Comparison of ENCODE assay signal across 9 mouse cellular contexts in genomic region chr11:43412771-43413451, GRCm38 (mm10). TPM values are rescaled to one million over a fixed set of nuclear protein-coding genes. Genes with fewer than 3 reads are reported as not detected.
A peak's percentile ranks its signal among the peaks of the same experiment; 100 is the strongest.
DNase-seq lines count a peak whose midpoint lies in the region; ATAC-seq and TF ChIP-seq lines count a peak whose summit lies in the region.
"Had no signal": no experiment of that assay in that cellular context is flagged by ENCODE, and none has a peak within 500 bp of the region (broad histone marks: within the 10 kb centered on the region; RNA-seq: fewer than 3 reads in every experiment).

No protein-coding gene starts in this region.

- no peak overlapping the region for H3K4me2 ChIP-seq in heart, embryonic 11.5 days
- no peak overlapping the region for H3K4me2 ChIP-seq in forebrain, postnatal 0 days (ENCODE audit: low read depth)
- no peak overlapping the region; the same call in 1 of the 2 replicates for H3K4me2 ChIP-seq in hindbrain, embryonic 16.5 days (ENCODE audit: low read length)
- H3K4me2 ChIP-seq in midbrain, embryonic 14.5 days (ENCODE audit: low read length): no peak overlapping the region
- H3K4me2 ChIP-seq: stomach, embryonic 15.5 days had no signal

- no peak for TF ChIP-seq POLR2A in heart, adult 2 months (IDR thresholded peaks at IDR 0.05; ENCODE audit: insufficient read depth, low read depth, low read length)
- TF ChIP-seq POLR2A in small intestine, adult 2 months (IDR thresholded peaks at IDR 0.05; ENCODE audit: low read depth, low read length): no peak

- TF ChIP-seq CTCF in heart, adult 2 months (IDR thresholded peaks at IDR 0.05): peak; percentile 96; the same call in 1 of the 2 replicates
- TF ChIP-seq CTCF in forebrain, postnatal 0 days (IDR thresholded peaks at IDR 0.05; ENCODE audit: low read depth): peak; percentile 95
- TF ChIP-seq CTCF in small intestine, adult 2 months (IDR thresholded peaks at IDR 0.05; ENCODE audit: extremely low read depth, insufficient read length, insufficient replicate concordance, low read depth, low read length): peak; percentile 59; the same call in 1 of the 2 replicates

- no peaks in the 10 kb centered on the region for H3K9me3 ChIP-seq in heart, embryonic 11.5 days (replicated peaks; ENCODE audit: control insufficient read depth, low read length)
- no peaks in the 10 kb centered on the region for H3K9me3 ChIP-seq in forebrain, postnatal 0 days (ENCODE audit: low read length)
- H3K9me3 ChIP-seq in hindbrain, embryonic 16.5 days (ENCODE audit: control insufficient read depth, low read length): no peaks in the 10 kb centered on the region
- H3K9me3 ChIP-seq in midbrain, embryonic 14.5 days (ENCODE audit: control insufficient read depth, low read length): no peaks in the 10 kb centered on the region
- H3K9me3 ChIP-seq: stomach, embryonic 15.5 days had no signal

- intact Hi-C loops in heart, adult 2 months (cut with DNase I): loop anchor here (5.0 kb wide), 1 partner anchor 66 kb away; no protein-coding TSS in a partner anchor
- intact Hi-C loops in left cerebral cortex, postnatal 14 days (cut with DNase I): no loop called here

- no peaks in the 10 kb centered on the region for H3K36me3 ChIP-seq in heart, adult 2 months (ENCODE audit: control insufficient read depth, insufficient read depth, low read length)
- H3K36me3 ChIP-seq in heart, embryonic 11.5 days (ENCODE audit: control insufficient read depth, insufficient read depth, low read length): no peaks in the 10 kb centered on the region
- no peaks in the 10 kb centered on the region for H3K36me3 ChIP-seq in forebrain, postnatal 0 days (ENCODE audit: insufficient read depth)
- no peaks in the 10 kb centered on the region for H3K36me3 ChIP-seq in hindbrain, embryonic 16.5 days (ENCODE audit: control insufficient read depth, insufficient read depth, low read length)
- no peaks in the 10 kb centered on the region for H3K36me3 ChIP-seq in midbrain, embryonic 14.5 days (ENCODE audit: control insufficient read depth, insufficient read depth, low read length)
- H3K36me3 ChIP-seq in small intestine, adult 2 months (ENCODE audit: control insufficient read depth, insufficient read depth, low read length): no peaks in the 10 kb centered on the region
- H3K36me3 ChIP-seq: stomach, embryonic 15.5 days had no signal

- ATAC-seq in heart, embryonic 11.5 days (replicated peaks; ENCODE audit: insufficient number of reproducible peaks, low FRiP score, low TSS enrichment): no peak
- peak; percentile 82 for ATAC-seq in forebrain, postnatal 0 days
- peak; percentile 83; the same call in 1 of the 2 replicates for ATAC-seq in hindbrain, embryonic 16.5 days
- no peak for ATAC-seq in midbrain, embryonic 14.5 days (ENCODE audit: low FRiP score, low TSS enrichment)

- no peak overlapping the region for H3K4me3 ChIP-seq in heart, adult 2 months
- no peak overlapping the region for H3K4me3 ChIP-seq in heart, embryonic 11.5 days (ENCODE audit: low read depth, low read length)
- no peak overlapping the region for H3K4me3 ChIP-seq in forebrain, postnatal 0 days (ENCODE audit: low read depth, low read length)
- H3K4me3 ChIP-seq in hindbrain, embryonic 16.5 days (ENCODE audit: low read length): no peak overlapping the region
- H3K4me3 ChIP-seq in midbrain, embryonic 14.5 days (replicated peaks; ENCODE audit: low read depth, low read length): no peak overlapping the region
- H3K4me3 ChIP-seq in small intestine, adult 2 months (ENCODE audit: low read depth, low read length): no peak overlapping the region
- H3K4me3 ChIP-seq: stomach, embryonic 15.5 days had no signal

- peak; percentile 59 to 72 for DNase-seq in heart, adult 2 months
- peak; percentile 64 for DNase-seq in cerebellum, adult 11 months
- DNase-seq in forebrain, postnatal 0 days: peak; percentile 90
- peak; percentile 91 to 93 for DNase-seq in left cerebral cortex, postnatal 14 days (ENCODE audit: low spot score in 2 of 2)
- DNase-seq in midbrain, embryonic 14.5 days: peak; percentile 90

- no peak overlapping the region for H3K27ac ChIP-seq in heart, adult 2 months
- no peak overlapping the region for H3K27ac ChIP-seq in heart, embryonic 11.5 days (ENCODE audit: low read depth, low read length)
- no peak overlapping the region for H3K27ac ChIP-seq in forebrain, postnatal 0 days (ENCODE audit: low read depth, low read length)
- no peak overlapping the region for H3K27ac ChIP-seq in hindbrain, embryonic 16.5 days (ENCODE audit: low read depth, low read length)
- no peak overlapping the region for H3K27ac ChIP-seq in midbrain, embryonic 14.5 days (replicated peaks; ENCODE audit: low read depth, low read length)
- H3K27ac ChIP-seq in small intestine, adult 2 months (ENCODE audit: insufficient read depth, low read depth, low read length): no peak overlapping the region
- H3K27ac ChIP-seq: stomach, embryonic 15.5 days had no signal

- H3K4me1 ChIP-seq in heart, adult 2 months (ENCODE audit: control insufficient read depth, insufficient read depth, low read length): 0 out of 2 replicates have a peak, but pooled peaks cover 1% of the 10 kb centered on the region
- no peaks in the 10 kb centered on the region for H3K4me1 ChIP-seq in heart, embryonic 11.5 days (ENCODE audit: control insufficient read depth, insufficient read depth, low read length)
- H3K4me1 ChIP-seq in forebrain, postnatal 0 days (ENCODE audit: insufficient read depth): no peaks in the 10 kb centered on the region
- H3K4me1 ChIP-seq in hindbrain, embryonic 16.5 days (ENCODE audit: control insufficient read depth, insufficient read depth, low read depth, low read length): no peaks in the 10 kb centered on the region
- H3K4me1 ChIP-seq in midbrain, embryonic 14.5 days (ENCODE audit: control insufficient read depth, insufficient read depth, low read length): 0 out of 2 replicates have a peak, but pooled peaks cover 3% of the 10 kb centered on the region
- H3K4me1 ChIP-seq in small intestine, adult 2 months (ENCODE audit: control insufficient read depth, insufficient read depth, insufficient read length, low read length): peaks cover 6% of the 10 kb centered on the region; the same call in 1 of the 2 replicates
- H3K4me1 ChIP-seq: stomach, embryonic 15.5 days had no signal

- no peak overlapping the region for H3K9ac ChIP-seq in heart, adult 2 months (ENCODE audit: low read depth, low read length)
- H3K9ac ChIP-seq in heart, embryonic 11.5 days (ENCODE audit: low read depth, low read length): no peak overlapping the region
- no peak overlapping the region for H3K9ac ChIP-seq in forebrain, postnatal 0 days
- H3K9ac ChIP-seq in hindbrain, embryonic 16.5 days (ENCODE audit: low read depth, low read length): no peak overlapping the region
- no peak overlapping the region for H3K9ac ChIP-seq in midbrain, embryonic 14.5 days (replicated peaks; ENCODE audit: low read length)
- H3K9ac ChIP-seq: stomach, embryonic 15.5 days had no signal

- TF ChIP-seq EP300 in heart, adult 2 months (IDR thresholded peaks at IDR 0.05; ENCODE audit: insufficient read depth, low read depth, low read length): no peak

- 23% methylated on average over 14 of the region's 14 CpGs for WGBS in heart, adult 2 months
- 25% methylated on average over 14 of the region's 14 CpGs for WGBS in heart, embryonic 11.5 days (ENCODE audit: insufficient replicate concordance)
- 24% methylated on average over 14 of the region's 14 CpGs for WGBS in forebrain, postnatal 0 days
- 25% methylated on average over 14 of the region's 14 CpGs for WGBS in hindbrain, embryonic 16.5 days
- WGBS in midbrain, embryonic 14.5 days: 25% methylated on average over 14 of the region's 14 CpGs
- whole genome bisulfite sequencing in small intestine, adult 2 months: 22% methylated on average over 14 of the region's 14 CpGs

- H3K27me3 ChIP-seq in heart, adult 2 months (ENCODE audit: control insufficient read depth, insufficient read depth, low read length): no peaks in the 10 kb centered on the region
- H3K27me3 ChIP-seq in heart, embryonic 11.5 days (ENCODE audit: control insufficient read depth, insufficient read depth, low read length): no peaks in the 10 kb centered on the region
- no peaks in the 10 kb centered on the region for H3K27me3 ChIP-seq in forebrain, postnatal 0 days (ENCODE audit: insufficient read depth, low read length)
- H3K27me3 ChIP-seq in hindbrain, embryonic 16.5 days (replicated peaks; ENCODE audit: control insufficient read depth, insufficient read depth, low read length): no peaks in the 10 kb centered on the region
- H3K27me3 ChIP-seq in midbrain, embryonic 14.5 days (ENCODE audit: control insufficient read depth, insufficient read depth, low read length): no peaks in the 10 kb centered on the region
- no peaks in the 10 kb centered on the region for H3K27me3 ChIP-seq in small intestine, adult 2 months (ENCODE audit: control insufficient read depth, insufficient read depth, low read length)
- H3K27me3 ChIP-seq: stomach, embryonic 15.5 days had no signal

- no peaks in the 10 kb centered on the region for H3K79me2 ChIP-seq in heart, adult 2 months (replicated peaks; ENCODE audit: control insufficient read depth, insufficient read depth, low read length)

RNA-seq across cellular contexts. Expression of gene Pttg1, which starts 13.1 kb away (rescaled TPM):
- total RNA-seq in heart, adult 2 months (2021): 10 to 100 TPM; 74.8 to 84.5 TPM
- polyA plus RNA-seq in heart, adult 2 months (2012; rRNA removed): 55.5 and 80.9 TPM in 2 replicates
- 112 and 119 TPM in 2 replicates for polyA plus RNA-seq in heart, embryonic 11.5 days (2014; fragmentation: Nextera tagmentation; extraction: Ambion mirVana)
- 21.3 and 50.8 TPM in 2 replicates for total RNA-seq in forebrain, postnatal 0 days (2014; rRNA removed)
- polyA plus RNA-seq in forebrain, postnatal 0 days (2015; fragmentation: Nextera tagmentation; extraction: Ambion mirVana): 48.7 and 52.1 TPM in 2 replicates
- 51.0 and 56.3 TPM in 2 replicates for polyA plus RNA-seq in hindbrain, embryonic 16.5 days (2015; fragmentation: Nextera tagmentation; extraction: Ambion mirVana)
- total RNA-seq in left cerebral cortex, postnatal 14 days (2021): 10 to 100 TPM; 17.6 to 18.7 TPM
- 50.3 and 51.8 TPM in 2 replicates for polyA plus RNA-seq in midbrain, embryonic 14.5 days (2014; fragmentation: Nextera tagmentation; extraction: Ambion mirVana)
- polyA plus RNA-seq in small intestine, adult 2 months (2012; rRNA removed): 6.7 and 7.5 TPM in 2 replicates

RNA-seq across cellular contexts. Expression of gene Slu7, which starts 20.6 kb away (rescaled TPM):
- 10 to 100 TPM; 27.2 to 27.8 TPM for total RNA-seq in heart, adult 2 months (2021)
- 3.8 and 4.7 TPM in 2 replicates for polyA plus RNA-seq in heart, adult 2 months (2012; rRNA removed)
- polyA plus RNA-seq in heart, embryonic 11.5 days (2014; fragmentation: Nextera tagmentation; extraction: Ambion mirVana): 39.2 and 42.1 TPM in 2 replicates
- total RNA-seq in forebrain, postnatal 0 days (2014; rRNA removed): 29.5 and 35.7 TPM in 2 replicates
- 56.0 and 59.1 TPM in 2 replicates for polyA plus RNA-seq in forebrain, postnatal 0 days (2015; fragmentation: Nextera tagmentation; extraction: Ambion mirVana)
- polyA plus RNA-seq in hindbrain, embryonic 16.5 days (2015; fragmentation: Nextera tagmentation; extraction: Ambion mirVana): 54.4 and 55.2 TPM in 2 replicates
- total RNA-seq in left cerebral cortex, postnatal 14 days (2021): 10 to 100 TPM; 43.7 to 48.9 TPM
- polyA plus RNA-seq in midbrain, embryonic 14.5 days (2014; fragmentation: Nextera tagmentation; extraction: Ambion mirVana): 64.1 and 68.6 TPM in 2 replicates
- polyA plus RNA-seq in small intestine, adult 2 months (2012; rRNA removed): 0.71 and 2.3 TPM in 2 replicates

Comparison
In these comparisons a context has a peak if more than half of its experiments do, and no peak if none do; other contexts are left out.
1. ATAC-seq: peak in forebrain, postnatal 0 days (single experiment) and hindbrain, embryonic 16.5 days (single experiment); none in heart, embryonic 11.5 days (single experiment) and midbrain, embryonic 14.5 days (single experiment).
2. Peak in every context shown above with its lines, with median percentiles within 50 percentile points of each other: DNase-seq and CTCF ChIP-seq.